Mouse (Mus musculus): ENCODE measurements around the gene Ube2e2. TPM values are rescaled to one million over a fixed set of nuclear protein-coding genes. Genes with fewer than 3 reads are reported as not detected.

Gene Ube2e2
- 14.0 and 14.8 TPM in 2 replicates for total RNA-seq (2017)

DNA sequence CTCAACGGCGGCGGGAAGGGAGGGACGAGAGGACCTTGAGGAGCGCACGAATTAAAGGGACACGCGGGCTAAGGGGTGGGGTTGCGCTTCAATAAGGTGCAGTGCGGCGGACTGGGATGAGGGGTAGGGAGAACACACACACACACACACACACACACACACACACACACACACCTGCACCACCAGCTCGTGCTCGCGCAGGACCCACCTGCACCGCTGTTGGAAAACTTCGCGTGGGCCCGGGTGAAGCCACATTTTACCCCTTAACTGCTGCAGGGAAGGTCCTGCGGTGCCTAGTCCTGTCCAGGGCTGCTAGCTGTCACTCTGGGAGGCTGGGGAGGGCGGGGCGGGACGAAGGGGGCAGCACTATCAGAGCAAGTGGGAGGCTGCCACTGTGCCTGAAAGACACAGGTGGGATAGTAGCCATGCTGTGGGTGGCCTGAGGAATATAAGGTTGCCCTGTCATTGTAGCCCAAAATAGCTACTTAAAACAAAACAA, at the start of gene Ube2e2:
TSS of gene Ube2e2 (minus strand) at position 321 of the 499 bp plus-strand sequence.
- peak; percentile 37 for ATAC-seq (replicated peaks; ENCODE audit: low read depth, poor library complexity, severe bottlenecking)

DNA sequence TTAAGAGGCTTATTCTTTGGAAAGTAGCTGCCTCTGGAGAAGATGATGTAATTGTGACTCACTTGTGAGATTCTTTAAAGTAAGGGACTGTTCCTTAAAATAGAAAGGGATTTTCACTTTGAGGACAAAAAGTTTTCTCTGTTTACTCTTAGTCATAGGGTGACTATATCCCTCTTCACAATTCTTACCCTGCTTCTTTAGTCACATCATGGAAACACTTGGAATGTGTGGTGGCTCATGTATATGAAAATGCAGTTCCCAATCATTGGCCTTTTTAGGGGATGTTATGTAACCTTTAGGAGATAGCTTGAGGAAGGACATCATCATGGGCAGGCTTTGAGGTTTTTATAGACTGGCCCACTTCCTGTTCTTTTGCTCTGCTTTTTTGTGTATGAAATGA, 46.0 kb upstream of the Ube2e2 start:
- peak; percentile 83 for ATAC-seq (replicated peaks; ENCODE audit: low read depth, poor library complexity, severe bottlenecking)

DNA sequence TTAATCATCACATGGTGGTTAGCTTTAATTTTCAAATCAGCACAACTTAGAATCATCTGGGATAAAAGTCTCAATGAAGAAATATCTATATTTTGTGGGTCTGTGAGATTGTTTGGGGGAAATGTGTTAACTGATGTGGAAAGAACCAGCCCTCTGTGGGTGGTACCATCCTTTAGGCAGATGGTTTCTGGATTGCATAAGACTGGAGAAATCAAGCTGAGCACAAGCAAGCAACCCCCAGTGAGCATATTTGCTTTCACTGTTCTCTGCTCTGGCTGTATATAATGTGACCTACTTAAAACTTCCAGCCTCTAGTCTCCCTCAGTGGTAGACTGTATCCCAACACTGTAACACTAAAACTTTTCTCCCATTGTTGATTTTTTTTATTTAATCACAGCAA, 9.5 kb upstream of the Ube2e2 start:
- no peak for ATAC-seq (replicated peaks; ENCODE audit: low read depth, poor library complexity, severe bottlenecking)

DNA sequence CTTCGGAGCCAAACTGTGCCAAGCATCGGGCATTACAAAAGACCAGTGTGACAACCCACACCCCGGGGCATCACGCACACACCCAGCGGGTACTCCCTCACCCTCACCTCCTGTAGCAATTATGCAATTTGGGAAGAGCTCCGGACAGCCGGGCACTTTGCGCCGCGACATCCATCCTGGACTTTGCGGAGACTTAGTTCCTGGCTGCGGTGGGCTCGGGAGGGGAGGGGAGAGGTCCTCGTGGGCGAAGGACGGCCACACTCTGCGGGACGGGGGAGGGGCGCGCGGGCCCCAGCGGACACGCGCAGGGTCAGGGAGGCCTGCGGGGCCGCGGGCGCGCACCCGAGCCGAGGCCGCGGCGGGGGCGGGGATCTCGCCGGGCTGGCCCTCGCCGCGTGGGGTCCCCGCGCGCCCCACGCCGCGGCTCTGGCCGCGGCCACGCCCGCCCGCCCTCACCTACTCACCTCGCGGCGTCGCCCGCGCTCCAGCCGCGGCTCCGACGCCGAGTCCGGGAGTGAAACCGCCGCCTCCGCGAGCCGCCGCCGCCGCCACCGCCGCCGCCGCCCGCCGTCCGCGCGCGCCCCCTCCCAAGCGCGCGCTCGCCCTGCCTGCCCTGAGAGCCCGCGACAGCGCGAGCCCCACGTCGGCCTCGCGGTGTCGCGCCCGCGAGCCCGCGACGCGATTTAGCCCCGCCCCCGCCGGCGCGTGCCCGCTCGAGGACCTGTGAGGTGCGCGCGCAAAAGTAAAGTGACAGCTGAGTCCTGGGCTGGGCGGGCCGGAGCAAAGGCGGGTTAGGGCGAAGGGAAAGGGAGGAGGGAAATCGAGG, 733 bp downstream of the Ube2e2 start:
- ATAC-seq (replicated peaks; ENCODE audit: low read depth, poor library complexity, severe bottlenecking) = peak; percentile 89

DNA sequence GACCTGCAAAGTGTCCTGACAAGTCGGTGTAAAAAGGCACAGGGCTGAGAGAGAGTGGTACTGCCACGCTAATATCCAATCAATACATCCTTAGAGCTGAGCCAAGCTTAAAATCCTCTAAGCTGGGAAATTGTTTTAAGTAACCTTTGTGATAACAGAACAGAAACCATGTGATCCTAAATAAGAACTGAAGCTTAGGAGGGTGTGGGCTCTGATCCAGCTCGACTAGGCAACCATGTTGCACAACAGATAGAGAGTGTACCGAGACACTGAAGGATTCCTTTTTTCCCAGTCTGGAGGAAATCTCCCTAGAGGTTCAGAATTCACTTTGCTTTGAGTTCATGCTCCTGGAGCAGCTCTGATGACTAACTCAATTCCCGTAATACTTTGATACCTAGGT, 4.5 kb downstream of the Ube2e2 start:
- no peak for ATAC-seq (replicated peaks; ENCODE audit: low read depth, poor library complexity, severe bottlenecking)

DNA sequence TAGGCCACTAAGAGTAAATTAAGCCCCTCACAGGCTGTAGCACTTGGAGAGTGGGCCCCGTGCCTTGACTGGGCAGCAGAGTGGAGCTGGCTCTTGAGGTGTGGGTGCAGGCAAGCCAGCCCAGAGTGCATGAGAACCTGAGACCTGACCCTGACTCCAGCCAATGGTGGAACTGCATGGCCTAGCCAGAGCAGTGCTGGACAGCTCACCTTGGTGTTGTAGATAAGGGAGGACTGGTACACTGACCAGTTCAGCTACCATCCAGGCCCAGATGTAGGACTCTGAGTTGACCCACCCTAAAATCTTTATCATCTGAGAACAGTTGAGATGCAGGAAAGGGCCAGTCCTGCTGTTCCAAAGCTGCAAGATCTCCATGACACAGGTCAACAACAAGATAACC, 11.6 kb downstream of the Ube2e2 start:
- no peak for ATAC-seq (replicated peaks; ENCODE audit: low read depth, poor library complexity, severe bottlenecking)

DNA sequence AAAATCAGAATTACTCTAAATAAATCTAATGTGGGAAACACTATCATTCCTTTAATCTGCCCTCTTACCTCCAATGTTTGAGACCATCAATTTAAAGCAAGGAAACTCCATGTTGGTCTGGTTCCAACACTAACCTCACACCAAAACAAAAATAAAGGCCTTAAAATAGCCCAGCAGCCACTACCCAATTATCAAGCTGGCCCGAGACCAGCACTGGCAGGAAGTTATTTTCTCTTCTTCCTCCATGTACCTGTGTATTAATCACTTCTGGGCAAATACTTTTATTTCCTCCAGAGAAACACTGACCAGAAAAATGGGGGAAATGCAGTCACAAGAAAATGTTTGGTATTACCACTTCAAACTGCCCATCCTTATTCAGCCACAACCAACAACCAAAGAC, 23.4 kb downstream of the Ube2e2 start:
- no peak for ATAC-seq (replicated peaks; ENCODE audit: low read depth, poor library complexity, severe bottlenecking)

DNA sequence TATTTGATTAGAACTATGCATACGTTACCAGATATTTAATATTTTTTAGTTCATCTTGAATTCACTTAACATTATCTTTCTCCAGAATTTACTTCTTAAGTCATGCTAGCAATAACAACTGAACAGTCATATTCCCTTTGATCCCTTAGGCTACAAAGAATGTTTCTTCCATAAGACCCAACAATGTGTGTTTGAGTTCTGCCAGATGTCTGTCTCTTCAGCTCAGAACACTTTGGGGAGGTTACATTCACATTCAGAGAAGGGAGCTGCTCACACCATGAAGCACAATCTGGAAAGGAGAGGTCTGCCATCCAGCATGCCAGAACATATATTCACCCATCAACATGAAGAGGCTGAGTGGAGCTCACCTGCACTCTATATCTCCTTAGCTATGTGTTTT, 65.4 kb downstream of the Ube2e2 start:
- no peak for ATAC-seq (replicated peaks; ENCODE audit: low read depth, poor library complexity, severe bottlenecking)

DNA sequence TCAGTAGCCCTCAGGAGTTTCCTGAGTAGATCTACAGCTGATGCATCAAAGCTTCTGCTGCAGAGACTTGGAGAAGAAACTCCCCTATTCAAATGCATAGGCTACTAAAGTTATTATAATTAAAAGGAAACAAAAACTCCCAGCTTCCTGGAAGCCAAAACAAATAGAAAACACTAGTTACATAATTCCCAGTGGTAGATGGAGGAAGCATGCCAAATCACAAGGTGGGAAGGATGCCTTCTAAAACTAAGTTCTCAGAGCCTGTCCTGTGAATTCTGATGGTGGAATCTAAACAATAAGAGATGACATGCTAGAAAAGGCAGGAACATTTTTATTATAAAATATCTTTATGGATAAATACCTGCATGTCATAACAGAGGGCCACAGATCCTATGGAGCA, 67.3 kb downstream of the Ube2e2 start:
- no peak for ATAC-seq (replicated peaks; ENCODE audit: low read depth, poor library complexity, severe bottlenecking)

DNA sequence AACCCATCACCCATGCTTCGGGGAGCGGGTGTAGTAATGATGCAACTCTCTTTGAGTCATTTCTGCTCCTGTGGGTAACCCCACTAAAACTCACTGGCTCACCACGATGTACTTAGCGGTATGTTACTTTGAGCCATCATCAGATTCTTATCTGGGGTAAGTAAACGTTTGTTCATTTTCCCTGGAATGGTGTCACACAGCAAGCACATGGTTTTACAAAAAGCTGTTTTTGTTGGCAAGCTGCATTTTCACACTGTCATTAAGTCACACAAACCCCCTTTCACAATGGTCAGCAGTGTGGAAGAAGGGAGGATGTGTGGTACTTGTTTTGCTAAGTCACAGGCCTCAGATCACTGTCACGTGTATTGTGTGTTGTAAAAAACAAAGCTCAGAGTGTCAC, 73.4 kb downstream of the Ube2e2 start:
- no peak for ATAC-seq (replicated peaks; ENCODE audit: low read depth, poor library complexity, severe bottlenecking)

DNA sequence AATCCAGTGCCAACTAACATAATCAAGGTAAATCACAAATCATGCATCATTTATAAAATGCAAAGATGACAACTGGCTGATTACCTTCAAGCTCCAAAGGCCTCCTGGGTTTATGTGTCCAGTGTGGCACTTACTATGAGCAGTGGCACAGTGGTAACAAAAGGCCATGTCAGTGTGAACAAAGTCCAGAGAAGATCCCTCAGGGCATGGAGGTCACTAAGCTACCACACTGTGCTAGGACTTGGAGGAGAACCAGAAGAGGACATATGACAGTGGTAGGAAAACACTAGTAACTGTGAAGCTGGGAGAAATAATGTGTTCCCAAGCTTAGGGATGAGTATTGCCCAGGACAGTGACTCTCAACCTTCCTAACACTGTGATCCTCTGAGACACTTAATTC, 97.2 kb downstream of the Ube2e2 start:
- ATAC-seq (replicated peaks; ENCODE audit: low read depth, poor library complexity, severe bottlenecking) = no peak

DNA sequence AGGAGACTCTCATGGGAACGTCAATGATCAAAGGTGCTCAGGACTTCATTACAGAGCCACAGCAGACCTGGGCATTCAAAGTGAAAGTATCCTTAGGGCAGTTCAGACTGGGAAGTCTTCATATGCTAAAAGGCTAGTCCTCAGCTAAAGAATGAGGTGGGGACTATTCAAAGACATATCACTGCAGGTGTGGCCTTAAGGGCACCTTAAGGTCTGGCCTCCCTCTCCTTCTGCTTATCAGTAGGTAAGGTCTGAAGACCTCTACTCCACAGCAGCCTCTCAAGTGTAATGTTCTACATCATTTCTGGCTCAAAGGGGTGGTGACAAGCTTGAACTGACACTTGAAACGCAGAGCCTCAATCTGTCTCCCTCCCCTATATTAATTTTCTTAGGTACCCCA, 98.3 kb downstream of the Ube2e2 start:
- ATAC-seq (replicated peaks; ENCODE audit: low read depth, poor library complexity, severe bottlenecking) = no peak

DNA sequence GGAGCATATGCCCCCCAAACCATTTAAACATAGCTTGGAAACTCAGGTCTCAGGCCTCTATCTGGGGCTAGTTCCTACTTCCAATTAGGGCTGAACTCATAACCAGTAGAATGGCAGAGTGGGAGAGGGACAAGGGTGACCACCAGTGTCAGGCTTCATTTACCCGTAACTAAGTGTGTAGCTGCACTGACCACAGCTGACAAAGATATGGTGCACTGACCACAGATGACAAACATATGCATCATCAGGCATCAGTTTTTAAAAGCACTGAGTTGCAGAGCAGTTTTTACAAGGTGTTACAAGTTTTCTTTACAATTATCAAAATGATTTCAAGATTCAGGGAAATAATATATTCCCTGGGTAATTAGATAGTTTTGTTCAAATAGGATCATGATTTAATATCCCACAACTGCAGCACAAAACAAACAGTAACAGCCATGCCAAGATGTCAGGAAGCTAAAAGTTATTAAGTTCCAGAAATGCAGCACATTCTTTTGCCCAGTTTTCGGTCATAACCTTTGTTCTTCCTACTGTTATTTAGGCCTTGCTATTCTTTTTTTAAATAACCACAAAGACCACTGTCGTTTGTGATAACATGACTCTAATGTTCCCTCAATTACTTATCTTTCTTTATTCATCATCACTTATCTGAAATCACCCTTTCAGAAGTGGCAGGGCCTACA, 114.9 kb downstream of the Ube2e2 start:
- ATAC-seq (replicated peaks; ENCODE audit: low read depth, poor library complexity, severe bottlenecking) = no peak

DNA sequence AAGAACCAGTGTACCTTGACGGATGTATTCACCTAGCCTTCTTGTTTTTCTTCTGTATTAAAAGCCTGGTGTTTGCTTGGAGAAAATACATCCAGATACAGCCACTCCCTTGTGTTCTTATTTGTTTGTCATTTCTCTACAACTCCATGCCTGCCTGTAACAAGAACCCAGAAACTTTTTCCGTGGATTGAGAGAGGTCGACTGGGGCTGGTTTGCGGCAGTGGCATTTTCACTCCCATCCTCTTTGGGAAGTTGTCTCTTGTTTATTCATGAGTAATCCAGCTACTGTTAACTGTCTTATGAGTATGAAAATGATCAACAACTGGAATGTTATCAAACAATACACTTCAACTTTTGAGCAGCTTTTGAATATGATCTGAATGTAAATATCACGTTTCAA, 115.8 kb downstream of the Ube2e2 start:
- ATAC-seq (replicated peaks; ENCODE audit: low read depth, poor library complexity, severe bottlenecking) = no peak

DNA sequence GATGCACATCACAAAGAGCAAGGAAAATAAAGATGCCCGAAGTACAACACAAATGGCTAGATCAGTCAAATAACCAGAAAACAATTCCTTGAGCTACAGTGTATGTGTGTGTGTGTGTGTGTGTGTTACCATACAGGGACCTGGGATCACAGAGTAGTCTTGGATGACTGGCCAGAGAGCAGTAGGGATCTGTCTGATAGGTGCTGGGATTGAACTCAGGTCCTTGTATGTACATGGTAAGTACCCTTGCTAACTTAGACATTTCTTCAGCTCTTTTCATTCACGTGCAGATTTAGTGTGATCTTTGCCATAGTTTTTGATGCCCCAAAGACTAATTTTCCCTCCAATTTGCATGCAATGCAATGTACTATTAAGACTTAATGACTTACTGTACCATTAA, 117.9 kb downstream of the Ube2e2 start:
- ATAC-seq (replicated peaks; ENCODE audit: low read depth, poor library complexity, severe bottlenecking) = no peak

DNA sequence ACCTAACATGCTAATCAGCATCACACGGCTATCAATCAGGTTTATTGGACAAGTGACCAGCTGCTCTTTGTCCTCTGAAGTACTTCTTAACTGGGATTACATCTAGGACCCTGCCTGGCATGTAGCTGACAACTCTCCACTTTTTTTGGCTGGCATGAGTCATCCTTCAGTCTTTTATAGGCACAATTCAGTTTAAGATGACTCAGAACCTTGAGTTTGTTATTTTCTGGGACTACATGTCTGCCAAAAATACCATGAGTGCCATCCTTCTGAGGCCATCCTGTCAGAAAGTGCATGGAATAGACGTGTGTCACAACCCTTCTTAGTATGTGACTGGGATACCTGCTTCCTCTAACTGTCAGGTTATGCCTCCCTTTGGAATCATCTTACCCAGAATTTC, 120.3 kb downstream of the Ube2e2 start:
- no peak for ATAC-seq (replicated peaks; ENCODE audit: low read depth, poor library complexity, severe bottlenecking)

DNA sequence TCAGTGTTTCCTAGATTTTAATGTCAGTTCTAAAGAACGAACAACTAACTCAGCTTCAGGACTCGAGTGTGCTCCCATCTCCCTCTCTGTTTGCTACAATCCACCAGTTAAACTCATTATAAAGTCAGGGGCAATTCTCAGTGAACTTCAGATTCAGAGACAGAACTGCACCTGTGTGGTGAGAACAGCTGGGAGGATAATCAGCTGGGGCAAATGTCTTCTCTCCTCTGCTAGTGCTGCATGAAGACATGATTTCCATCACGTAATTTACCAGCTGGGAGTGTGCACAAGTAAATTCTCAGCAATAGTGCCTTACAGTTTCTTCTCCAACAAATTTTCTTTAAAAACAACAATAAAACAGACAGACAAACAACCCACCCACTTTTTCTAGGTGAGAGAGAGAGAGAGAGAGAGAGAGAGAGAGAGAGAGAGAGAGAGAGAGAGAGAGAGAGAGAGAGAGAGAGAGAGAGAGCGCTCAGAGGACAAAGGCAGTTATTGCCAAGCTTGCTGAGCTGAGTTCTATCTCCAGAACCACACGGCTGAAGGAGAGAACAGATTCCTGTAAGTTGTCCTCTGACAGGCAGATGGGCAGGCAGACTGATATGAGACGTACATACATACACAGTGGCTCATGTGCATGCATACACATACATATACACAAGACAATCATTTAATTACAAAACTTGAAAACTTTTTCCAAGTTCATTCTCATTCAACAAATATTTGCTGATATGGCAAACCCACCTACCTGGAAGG, 134.3 kb downstream of the Ube2e2 start:
- ATAC-seq (replicated peaks; ENCODE audit: low read depth, poor library complexity, severe bottlenecking) = no peak

DNA sequence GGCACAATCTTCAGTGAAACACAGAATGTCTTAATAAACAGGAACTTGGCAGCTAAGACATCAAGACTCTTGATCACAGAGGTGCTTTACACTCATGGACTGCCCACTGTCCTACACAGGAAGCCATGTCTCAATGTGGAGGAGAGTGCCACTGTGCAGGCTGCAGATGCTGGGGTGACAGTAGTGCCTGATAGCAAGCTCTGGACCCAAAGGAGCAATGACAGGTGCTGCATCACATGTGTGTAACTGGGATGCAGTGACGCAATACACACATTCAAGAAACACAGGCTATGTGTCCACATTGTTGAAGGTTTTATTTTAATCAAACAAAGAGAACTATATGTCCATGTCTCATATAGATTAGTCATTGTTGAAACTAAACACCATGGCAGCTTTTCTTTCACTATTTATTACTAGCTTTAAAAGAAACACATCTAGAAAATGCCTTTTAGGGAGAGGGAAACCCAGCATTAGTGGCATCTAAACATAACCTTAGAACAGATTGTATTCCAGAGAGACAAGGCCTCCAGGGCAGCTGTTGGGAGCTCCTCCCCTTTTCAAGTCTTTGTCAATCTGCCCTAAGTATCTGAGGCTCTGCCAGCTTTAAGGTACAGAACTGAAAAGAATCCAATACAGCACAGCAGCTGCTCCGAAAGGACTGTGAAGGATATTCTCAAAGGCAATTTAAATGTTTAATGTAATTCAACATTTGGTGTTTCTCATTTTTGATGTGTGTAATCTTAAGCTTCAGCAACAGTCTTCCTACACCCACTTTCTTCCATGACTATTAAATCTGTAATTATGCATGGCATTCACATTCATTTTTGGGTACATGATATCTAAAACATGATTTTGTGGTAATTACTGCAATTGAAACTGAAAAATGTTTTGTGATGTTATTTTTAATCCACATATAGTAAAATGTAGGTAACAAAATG, 135.2 kb downstream of the Ube2e2 start:
- no peak for ATAC-seq (replicated peaks; ENCODE audit: low read depth, poor library complexity, severe bottlenecking)

DNA sequence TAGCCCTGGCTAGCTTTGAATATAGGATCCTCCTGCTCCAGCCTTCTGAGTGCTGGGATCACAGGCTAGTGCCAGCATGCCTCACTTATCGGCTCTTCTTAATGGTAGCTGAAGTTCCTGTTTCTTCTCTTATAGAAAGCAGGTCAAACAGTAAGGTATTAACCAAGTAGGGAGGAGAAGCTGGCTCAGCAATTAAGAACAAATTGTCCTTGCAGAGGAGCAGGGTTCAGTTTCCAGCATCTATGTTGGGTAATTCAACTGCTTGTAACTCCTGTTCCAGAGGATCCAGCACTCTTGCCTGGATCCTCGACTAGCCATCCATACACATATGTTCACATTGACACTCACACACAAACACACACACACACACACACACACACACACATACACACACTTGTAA, 136.1 kb downstream of the Ube2e2 start:
- no peak for ATAC-seq (replicated peaks; ENCODE audit: low read depth, poor library complexity, severe bottlenecking)

DNA sequence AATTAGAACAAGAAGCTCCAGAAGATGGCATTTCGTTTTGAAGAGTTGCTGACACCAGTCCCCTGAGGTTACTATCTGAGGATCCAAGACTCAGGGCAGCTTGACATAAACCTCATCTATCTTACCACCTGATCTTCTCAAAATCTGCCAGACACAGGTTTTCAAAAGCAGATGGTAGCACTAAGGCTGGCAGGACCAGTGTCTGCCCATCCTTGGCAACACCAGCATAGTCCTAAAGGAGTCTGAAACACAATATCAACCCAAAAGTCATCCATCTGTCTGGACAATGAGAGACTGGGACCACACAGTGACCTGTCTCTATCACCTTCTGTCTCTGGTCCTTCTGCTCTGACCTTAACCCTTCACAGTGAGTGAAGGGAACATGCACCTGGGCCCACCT, 138.7 kb downstream of the Ube2e2 start:
- no peak for ATAC-seq (replicated peaks; ENCODE audit: low read depth, poor library complexity, severe bottlenecking)

All from common myeloid progenitor, adult 5-6 weeks (primary cell).